Mouse (Mus musculus): ENCODE measurements around the gene Kank2. TPM values are rescaled to one million over a fixed set of nuclear protein-coding genes. Genes with fewer than 3 reads are reported as not detected.
"Not testable (repeated sequence)": the region's sequence is repeated elsewhere in the genome, so short reads cannot be mapped to it uniquely, and the experiment has no call there.

Gene Kank2
- total RNA-seq, 2 experiments from 2014 or later, result 17.9 to 21.2 TPM

DNA sequence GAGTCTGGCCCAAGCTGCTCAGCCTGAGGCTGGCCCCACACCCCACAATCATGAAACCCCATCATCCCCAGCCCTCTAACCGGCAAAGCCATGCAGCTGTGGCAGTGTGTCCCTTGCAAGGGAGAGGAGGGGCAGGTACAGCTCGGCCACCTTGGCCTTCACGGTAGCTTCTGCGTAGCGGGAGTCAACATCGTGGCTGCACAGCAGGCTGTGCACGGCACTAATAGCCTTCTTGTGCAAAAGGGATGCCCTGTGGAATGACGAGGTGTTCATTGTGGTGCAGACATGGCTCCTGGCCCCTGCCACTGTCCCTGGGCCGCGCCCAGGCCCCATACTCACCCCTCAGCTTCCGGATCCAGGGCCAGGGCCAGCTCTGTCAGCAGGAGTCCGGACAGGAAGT lies 21.6 kb upstream of the Kank2 start:
- intact Hi-C loops (cut with DNase I; ENCODE audit: low total_unique reads), result no loop called here
- no peak for DNase-seq

DNA sequence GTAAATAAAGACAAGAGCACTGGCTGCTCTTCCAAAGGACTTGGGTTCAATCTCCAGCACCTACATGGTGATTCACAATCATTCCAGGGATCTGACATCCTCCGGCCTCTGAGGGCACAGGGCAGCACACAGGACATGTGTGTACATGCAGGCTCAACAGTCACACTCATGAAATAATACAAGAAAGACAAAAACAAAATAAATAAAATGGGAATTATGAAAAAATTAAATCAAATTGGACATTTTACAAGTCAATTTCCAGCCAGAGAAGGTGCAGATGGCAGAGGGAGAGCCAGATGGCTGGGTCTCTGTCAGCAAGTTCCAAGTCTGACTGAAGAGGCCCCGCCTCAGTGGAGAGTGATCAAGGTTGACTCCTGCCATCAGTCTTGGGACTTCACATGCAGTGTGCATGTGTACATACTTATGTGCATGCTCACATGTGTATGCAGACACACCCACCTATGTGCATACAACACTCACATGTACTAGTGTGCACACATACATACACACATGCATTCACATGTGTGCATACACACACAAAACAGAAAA lies 20.7 kb upstream of the Kank2 start:
- no peak for DNase-seq
- intact Hi-C loops (cut with DNase I; ENCODE audit: low total_unique reads), result no loop called here

DNA sequence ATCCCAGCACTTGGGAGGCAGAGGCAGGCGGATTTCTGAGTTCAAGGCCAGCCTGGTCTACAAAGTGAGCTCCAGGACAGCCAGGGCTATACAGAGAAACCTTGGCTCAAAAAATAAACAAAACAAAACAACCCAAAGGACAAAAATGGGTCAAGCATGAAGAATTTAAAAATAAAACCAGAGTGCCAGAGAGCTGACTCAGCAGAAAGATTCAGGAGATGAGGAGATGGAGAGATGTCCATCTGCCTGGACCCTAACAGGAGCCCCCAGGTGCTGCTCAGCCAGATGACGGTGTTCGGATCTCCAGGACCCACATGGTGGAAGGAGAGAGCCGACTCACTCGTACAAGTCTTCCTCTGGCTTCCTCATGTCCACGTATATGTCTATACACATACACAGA lies 20.0 kb upstream of the Kank2 start:
- intact Hi-C loops (cut with DNase I; ENCODE audit: low total_unique reads), result no loop called here
- no peak for DNase-seq

DNA sequence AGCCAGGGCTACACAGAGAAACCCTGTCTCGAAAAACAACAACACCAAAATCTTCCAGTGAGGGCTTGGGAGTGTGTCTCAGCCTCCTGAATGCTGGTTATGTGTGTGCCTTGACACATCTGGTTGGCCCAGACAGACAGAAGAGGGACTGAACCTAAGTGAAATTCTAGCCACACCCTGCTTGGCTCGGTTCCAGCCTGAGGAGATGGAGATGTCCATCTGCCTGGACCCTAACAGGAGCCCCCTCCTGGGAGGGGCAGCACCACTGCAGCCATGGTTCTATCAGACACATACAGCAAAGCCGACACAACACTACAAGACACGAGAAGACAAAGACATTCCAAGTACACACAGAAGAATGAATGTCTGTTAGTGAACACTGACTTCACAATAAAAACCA lies 19.6 kb upstream of the Kank2 start:
- intact Hi-C loops (cut with DNase I; ENCODE audit: low total_unique reads), result no loop called here
- no peak for DNase-seq

DNA sequence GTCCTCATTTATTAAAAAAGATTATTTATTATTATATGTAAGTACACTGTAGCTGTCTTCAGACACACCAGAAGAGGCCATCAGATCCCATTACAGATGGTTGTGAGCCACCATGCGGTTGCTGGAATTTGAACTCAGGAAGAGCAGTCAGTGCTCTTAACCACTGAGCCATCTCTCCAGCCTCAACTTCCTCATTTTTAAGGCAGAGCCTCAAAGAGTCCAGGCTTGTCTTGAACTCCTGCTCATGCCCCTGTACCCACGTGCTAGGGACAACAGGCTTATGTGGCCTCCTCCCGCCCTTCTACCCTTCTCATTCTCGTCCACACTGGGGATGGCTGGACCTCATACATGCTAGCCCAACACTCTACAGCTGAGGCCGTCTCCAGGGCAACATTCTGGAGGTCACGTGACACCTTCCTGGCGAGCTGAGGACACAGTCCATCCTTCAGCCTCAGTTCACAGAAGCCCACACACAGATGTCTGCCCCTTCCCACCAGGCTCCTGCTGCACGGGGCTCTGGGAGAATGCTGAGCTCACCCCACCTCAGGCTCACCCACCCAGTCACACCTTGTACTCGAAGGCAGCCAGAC lies 18.3 kb upstream of the Kank2 start:
- intact Hi-C loops (cut with DNase I; ENCODE audit: low total_unique reads), result no loop called here

DNA sequence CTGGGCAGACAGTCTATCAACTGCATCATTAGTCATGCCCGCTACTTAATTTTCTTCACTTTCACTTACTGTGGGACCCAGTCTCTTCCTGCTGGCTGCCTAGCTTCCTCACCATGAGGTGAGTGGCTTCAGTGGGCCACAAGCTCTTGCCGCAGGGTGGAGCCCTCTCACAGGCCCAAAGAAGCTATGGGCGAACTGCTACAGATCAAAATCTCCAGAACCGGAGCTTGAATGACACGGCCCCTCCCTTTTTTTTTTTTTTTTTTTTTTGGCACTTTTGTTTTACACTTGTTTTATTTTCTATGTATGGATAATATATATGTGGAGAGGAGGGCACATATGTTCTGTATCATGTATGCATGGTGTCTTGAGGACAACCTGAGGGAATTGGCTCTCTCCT lies 12.6 kb upstream of the Kank2 start:
- no peak for DNase-seq
- intact Hi-C loops (cut with DNase I; ENCODE audit: low total_unique reads), result no loop called here

More for the DNA sequence above, 18.3 kb upstream of the Kank2 start:
- DNase-seq, result no peak

DNA sequence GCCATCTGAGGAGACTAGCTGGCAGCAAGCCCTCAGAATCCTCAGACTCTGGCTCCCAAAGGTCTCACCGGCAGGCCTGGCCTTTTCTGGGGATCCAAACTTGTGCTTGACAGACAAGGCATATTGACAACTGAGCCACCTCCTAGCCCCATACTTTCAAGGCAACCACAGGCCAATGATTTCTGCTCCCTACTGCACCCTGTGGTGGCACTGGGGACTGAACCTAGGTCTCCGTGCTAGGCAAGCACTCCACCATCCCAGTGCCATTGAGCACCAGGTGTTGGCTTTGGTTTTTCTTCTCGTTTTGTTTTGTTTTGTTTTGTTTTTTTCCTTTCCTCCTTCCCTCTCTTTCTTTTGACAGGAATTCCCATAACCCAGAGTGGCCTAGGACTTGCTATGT lies 10.0 kb upstream of the Kank2 start:
- intact Hi-C loops (cut with DNase I; ENCODE audit: low total_unique reads), result no loop called here
- DNase-seq, result no peak

DNA sequence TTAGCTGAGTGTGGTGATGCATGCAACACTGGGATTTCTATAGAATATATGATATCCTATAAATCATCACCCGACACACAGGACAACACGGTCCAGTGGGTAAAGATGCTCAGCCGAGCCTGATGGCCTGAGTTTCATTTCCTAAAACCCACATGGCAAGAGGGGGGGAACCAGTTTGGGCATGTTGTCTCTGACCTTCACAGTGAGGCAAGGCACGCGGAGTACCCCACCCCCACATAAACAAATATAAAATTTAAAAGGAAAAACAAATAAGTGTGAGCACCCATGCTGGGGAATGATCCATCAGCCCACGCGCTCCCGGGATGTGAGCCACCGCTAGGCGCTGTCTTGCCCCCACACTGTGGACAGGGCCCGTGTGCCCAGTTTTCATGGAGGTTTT lies 8.4 kb upstream of the Kank2 start:
- intact Hi-C loops (cut with DNase I; ENCODE audit: low total_unique reads), result no loop called here

DNA sequence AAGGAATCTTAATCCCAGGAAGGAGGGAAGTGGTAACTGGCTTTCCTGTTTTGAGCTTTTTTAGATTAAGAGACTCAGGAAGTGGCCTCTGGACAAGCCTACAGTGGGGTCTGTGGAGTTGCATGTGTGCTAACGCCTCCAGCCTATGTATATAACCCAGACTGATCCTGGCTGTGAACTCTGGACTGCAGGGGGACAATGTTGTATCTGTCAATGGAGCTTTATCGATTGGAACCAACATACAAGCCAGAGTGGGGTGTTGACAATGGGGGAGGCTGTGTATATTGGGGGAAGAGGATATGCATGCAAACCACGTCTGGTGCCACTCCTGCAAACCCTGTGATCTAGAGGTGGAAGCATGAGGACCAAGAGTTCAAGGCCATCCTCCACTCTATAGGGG lies 7.8 kb upstream of the Kank2 start:
- no peak for DNase-seq
- intact Hi-C loops (cut with DNase I; ENCODE audit: low total_unique reads), result no loop called here

More for the DNA sequence above, 8.4 kb upstream of the Kank2 start:
- DNase-seq, result peak; percentile 4

DNA sequence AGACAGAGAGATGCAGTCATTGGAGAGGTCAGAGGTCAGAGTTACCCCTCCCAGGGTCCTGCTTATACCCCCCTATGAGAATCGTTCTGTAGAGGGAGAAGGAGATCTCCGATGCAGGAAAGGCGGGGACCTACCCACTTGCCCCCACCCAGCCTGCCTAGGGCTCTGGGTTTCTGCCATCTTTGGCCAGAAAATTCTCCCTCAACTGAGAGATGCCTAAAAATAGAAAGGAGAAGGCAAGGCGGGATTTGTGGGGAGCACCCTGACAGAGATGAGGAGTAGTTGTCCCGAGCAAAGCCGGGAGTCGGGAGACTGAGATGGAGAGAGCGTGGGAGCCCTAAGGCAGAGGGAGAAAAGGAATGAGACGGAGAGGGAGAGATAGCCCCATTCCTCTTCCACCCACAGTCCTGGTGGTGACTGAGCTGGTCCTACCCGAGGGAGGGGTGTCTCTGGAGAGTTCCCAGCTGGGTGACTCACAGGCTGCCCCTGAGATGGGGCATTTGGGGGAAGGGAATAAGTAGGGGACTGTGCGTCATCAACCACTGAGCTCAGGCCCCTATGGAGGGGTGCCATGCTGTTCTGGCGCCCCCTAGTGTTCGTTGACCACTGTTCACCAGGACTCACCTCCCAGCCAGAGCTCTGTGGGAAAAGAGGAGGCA lies 5.6 kb upstream of the Kank2 start:
- intact Hi-C loops (cut with DNase I; ENCODE audit: low total_unique reads), result loop anchor here (5.0 kb wide), 1 partner anchor 57 kb away; no protein-coding TSS in a partner anchor
- peak; percentile 87 for DNase-seq

DNA sequence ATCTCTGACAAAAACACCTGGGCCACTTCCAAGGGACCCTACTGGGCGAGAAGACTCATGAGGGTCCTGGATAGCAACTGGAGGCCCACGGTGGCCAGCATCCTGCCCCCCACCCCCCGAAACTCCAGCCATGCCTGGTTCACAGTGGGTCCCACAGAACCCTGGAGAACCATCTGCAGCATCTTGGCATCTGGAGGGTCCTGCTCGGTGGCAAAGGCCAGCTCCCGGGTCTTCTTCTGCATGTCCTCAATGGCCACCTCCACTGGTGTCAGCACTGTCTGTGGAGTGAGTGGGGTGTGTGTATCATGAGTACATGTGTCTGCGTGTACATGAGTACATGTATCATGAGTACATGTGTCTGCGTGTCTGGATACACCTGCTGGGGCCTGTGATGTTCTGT lies 3.0 kb upstream of the Kank2 start:
- no peak for DNase-seq
- intact Hi-C loops (cut with DNase I; ENCODE audit: low total_unique reads), result loop anchor here (5.0 kb wide), 1 partner anchor 54 kb away; no protein-coding TSS in a partner anchor

DNA sequence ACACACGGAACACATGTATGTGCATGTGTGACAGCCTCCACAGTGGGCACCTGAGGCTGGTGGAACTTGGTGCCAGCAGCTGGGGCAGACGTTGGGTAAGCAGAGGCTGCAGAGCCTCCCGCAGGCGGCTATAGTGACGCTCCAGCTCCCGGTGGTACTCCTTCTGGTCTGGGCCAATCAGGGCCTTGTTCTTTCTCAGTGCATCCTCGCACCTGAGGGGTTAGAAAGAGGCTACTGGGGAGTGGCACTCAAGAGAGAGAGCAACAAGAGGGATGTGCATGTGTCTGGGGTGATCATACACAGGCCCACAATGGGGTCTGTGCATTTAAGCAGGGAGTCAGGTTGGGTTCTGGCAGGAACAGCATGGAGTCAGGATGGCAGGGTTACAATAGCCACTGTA lies 2.6 kb upstream of the Kank2 start:
- DNase-seq, result no peak
- intact Hi-C loops (cut with DNase I; ENCODE audit: low total_unique reads), result loop anchor here (5.0 kb wide), 1 partner anchor 54 kb away; no protein-coding TSS in a partner anchor

DNA sequence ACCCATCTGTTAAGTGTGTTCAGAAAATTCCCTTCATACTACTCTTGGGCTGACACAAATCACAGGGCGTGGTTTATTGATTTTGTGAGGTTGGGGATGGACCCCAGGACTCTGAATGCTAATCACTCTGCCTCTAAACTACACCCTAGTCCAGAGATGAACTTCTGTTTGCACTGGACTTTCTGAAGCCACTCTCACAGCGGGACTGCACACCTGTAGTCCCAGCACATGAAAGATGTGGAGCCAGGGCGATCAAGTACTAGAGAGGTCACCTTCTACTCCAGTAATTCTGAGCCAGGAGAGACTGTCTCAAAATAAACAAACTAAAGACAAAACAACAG lies 436 bp upstream of the Kank2 start:
- DNase-seq, result no peak
- intact Hi-C loops (cut with DNase I; ENCODE audit: low total_unique reads), result no loop called here

DNA sequence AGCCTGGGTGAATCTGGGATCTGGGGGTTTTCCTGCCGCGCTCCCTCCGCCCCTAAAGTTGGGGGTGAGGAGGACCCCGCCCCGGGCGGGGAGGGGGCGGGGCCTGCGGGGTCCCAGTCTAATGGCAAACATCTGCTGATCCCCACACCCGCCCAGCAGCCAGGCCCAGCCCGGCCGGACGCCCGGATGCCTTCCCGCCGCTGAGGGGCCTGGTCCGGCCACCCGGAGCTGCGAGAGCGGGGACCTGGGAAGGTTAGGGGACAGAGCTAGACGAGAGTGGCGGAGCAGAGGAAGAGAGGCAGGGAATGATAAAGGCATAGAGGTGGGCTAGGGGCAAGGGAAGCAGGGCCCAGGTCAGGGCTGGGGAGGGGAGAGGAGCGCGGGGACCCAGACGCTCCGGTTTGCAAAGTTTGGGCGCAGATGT lies 611 bp downstream of the Kank2 start:
- intact Hi-C loops (cut with DNase I; ENCODE audit: low total_unique reads), result no loop called here
- peak; percentile 84 for DNase-seq

DNA sequence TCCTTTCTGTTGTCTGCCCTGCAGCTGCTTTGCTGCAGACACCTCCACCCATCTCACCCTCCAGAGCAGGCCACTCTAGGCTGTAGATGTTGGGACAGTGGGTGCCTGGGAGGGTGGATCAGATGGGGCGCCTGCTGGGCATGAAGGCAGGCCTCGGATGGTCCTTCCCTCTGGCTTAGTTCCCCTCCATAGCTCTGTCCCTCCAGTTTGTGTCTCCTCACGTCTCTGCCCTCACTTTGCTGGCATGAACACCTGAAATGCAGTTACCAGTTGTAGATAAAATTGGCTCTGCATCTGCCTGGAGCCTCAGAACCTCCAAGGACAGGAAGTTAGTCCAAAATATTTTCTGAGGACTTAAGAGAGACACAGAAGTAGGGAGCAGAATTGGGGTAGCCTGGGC lies 1.6 kb downstream of the Kank2 start:
- intact Hi-C loops (cut with DNase I; ENCODE audit: low total_unique reads), result no loop called here

DNA sequence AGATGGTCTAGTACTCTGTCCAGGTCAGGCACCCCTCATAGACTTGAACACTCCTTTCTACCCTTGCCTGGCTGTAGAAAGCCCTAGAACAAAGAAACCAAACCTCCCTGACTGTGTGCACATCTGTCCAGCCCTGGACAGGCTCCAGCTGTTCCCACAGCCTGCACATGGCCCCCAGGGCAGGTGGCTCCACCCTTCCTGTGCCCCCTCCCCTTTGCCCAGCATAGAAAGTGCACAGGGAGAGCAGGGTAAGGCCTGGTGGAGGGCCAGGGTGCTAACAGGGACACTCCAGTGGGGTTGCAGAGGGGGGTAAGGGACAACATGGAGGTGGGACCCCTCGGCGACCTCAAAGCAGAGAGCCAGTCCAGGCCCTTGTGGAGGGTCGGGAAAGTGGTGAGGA lies 2.3 kb downstream of the Kank2 start:
- intact Hi-C loops (cut with DNase I; ENCODE audit: low total_unique reads), result no loop called here
- no peak for DNase-seq

More for the DNA sequence above, 1.6 kb downstream of the Kank2 start:
- DNase-seq, result no peak

DNA sequence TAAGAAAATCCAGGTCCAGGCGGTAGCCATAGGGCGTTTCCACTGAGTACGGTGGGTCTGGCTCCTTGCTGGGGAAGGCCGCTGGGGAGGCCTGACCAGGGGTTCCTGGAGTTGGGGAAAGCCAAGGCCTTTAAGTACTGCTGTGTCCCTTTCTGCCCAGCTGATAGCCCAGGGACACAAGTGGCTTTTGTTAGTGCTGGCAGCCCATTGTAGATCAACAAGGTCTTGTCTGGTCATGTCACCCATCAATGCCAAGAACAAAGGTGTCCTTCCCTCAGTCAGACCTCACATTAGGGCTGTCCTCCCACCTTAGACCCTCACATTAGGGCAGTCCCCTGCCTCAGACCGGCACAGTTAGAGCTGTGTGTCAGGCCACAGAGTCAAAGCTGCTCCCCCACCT lies 3.0 kb downstream of the Kank2 start:
- intact Hi-C loops (cut with DNase I; ENCODE audit: low total_unique reads), result no loop called here
- no peak for DNase-seq

DNA sequence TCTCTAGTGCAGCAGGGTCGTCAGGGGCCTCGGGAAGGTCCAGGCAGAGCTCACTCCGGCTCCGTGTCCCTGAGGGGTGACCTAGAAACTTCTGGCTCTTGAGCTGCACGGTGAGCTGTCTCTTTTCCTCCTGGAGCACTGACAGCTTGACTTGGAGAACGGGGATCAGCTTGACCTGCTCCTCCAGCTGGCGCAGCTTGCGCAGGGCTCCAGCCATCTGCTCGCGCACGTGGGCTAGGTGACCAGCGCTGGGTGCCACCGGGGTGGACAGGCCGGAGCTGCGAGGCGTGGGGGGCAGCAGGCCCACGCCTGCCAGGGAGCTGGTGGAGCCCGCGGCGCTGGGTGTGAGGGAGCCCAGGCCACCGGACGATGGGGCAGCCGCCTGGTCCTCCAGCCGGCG lies 3.6 kb downstream of the Kank2 start:
- DNase-seq, result no peak
- intact Hi-C loops (cut with DNase I; ENCODE audit: low total_unique reads), result no loop called here

DNA sequence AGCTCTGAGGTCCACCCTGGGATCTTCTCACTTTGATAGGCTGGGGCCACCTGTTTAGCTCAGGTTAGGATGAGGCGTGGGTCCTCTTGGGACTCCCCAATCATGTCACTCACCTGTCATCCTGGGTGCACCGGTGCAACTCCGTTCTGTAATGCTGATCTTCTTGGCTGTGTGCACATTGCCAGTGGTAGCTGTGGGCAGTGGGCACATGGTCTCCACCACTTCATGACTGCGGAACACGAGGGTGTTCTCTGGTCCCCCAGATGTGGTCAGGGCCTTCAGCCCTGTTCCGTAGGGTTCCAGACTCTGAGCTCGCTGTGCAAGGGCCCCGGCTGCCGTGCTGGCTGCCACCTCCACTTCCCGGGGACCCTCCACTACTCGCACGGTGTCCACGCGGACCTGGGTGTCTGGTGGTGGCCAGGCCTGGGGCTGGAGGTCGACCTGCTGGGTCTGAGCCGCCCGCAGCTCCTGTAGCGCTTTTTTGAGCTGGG lies 4.2 kb downstream of the Kank2 start:
- no peak for DNase-seq
- intact Hi-C loops (cut with DNase I; ENCODE audit: low total_unique reads), result no loop called here

DNA sequence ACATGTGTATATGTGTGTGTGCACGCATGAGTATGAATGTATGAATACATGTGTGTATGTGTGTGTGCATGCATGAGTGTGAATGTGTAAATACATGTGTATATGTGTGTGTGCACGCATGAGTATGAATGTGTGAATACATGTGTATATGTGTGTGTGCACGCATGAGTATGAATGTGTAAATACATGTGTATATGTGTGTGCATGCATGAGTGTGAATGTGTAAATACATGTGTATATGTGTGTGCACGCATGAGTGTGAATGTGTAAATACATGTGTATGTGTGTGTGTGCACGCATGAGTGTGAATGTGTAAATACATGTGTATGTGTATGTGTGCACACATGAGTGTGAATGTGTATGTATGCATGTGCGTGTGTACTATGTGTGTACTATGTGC lies 5.0 kb downstream of the Kank2 start:
- DNase-seq; intact Hi-C loops (cut with DNase I; ENCODE audit: low total_unique reads): not testable (repeated sequence)

DNA sequence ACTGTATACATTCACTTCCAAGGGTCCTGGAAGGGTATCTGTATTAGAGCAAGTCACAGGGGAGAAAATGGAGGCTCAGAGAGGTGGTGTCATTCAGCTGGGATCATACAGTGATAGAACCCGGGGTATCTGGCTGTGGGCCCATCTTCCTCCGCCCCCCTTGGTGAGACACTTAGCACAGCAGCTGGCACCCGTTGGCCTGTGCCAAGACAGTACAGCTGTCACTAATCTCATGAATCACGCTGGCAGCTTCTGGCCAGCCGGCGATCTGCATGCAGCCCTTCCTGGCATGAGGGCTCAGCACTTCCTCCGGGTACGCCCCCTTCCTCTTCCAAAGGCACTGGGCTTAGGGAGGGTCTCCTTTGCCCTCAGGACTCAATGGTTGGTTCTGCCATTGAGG lies 5.9 kb downstream of the Kank2 start:
- intact Hi-C loops (cut with DNase I; ENCODE audit: low total_unique reads), result no loop called here
- DNase-seq, result peak; percentile 82
